Mouse (Mus musculus): ENCODE results near the gene Rpl13. TPM values are rescaled to one million over a fixed set of nuclear protein-coding genes. Genes with fewer than 3 reads are reported as not detected.
A peak's percentile ranks its signal among the peaks of the same experiment; 100 is the strongest.

Gene Rpl13
- polyA plus RNA-seq, 1 experiment from 2014 or later, result 1,014 TPM

GRCm38 (mm10) chr8:123135806-123136205 lies 33.7 kb downstream of the Rpl13 start:
- no peaks in the 10 kb centered on the region for H3K4me1 ChIP-seq (replicated peaks; ENCODE audit: control insufficient read depth, insufficient read depth, low read length)
- H3K4me3 ChIP-seq (ENCODE audit: low read depth, low read length), result no peak overlapping the region
- 42% methylated on average over 9 of the region's 9 CpGs for WGBS
- no peak for ATAC-seq
- H3K36me3 ChIP-seq (ENCODE audit: control insufficient read depth, insufficient read depth), result no peaks in the 10 kb centered on the region
- H3K27ac ChIP-seq (ENCODE audit: low read depth, low read length), result no peak overlapping the region
- H3K9ac ChIP-seq (ENCODE audit: low read depth, low read length), result no peak overlapping the region
- H3K27me3 ChIP-seq (replicated peaks; ENCODE audit: control insufficient read depth, insufficient read depth, low read length), result no peaks in the 10 kb centered on the region
- no peaks in the 10 kb centered on the region for H3K9me3 ChIP-seq (ENCODE audit: control insufficient read depth)
- no peak overlapping the region for H3K4me2 ChIP-seq (replicated peaks; ENCODE audit: low read depth)
- no peak for TF ChIP-seq CTCF (IDR thresholded peaks at IDR 0.05; ENCODE audit: low read depth)

- ATAC-seq, result no peak
- no peak overlapping the region for H3K4me3 ChIP-seq (ENCODE audit: low read depth, low read length)
- H3K9me3 ChIP-seq (ENCODE audit: control insufficient read depth), result no peaks in the 10 kb centered on the region
- H3K36me3 ChIP-seq (ENCODE audit: control insufficient read depth, insufficient read depth), result no peaks in the 10 kb centered on the region
- H3K27me3 ChIP-seq (replicated peaks; ENCODE audit: control insufficient read depth, insufficient read depth, low read length), result no peaks in the 10 kb centered on the region
- no peak overlapping the region; the same call in 1 of the 2 replicates for H3K27ac ChIP-seq (ENCODE audit: low read depth, low read length)
- H3K9ac ChIP-seq (ENCODE audit: low read depth, low read length), result no peak overlapping the region
- no peak overlapping the region for H3K4me2 ChIP-seq (replicated peaks; ENCODE audit: low read depth)
- TF ChIP-seq CTCF (IDR thresholded peaks at IDR 0.05; ENCODE audit: low read depth), result no peak
- 74% methylated on average over 9 of the region's 9 CpGs for WGBS
- H3K4me1 ChIP-seq (replicated peaks; ENCODE audit: control insufficient read depth, insufficient read depth, low read length), result no peaks in the 10 kb centered on the region
Measured at GRCm38 (mm10) chr8:123136287-123136686, 34.1 kb downstream of the Rpl13 start.

- WGBS, result 30% methylated on average over 2 of the region's 2 CpGs
- no peak overlapping the region for H3K27ac ChIP-seq (ENCODE audit: low read depth, low read length)
Measured at GRCm38 (mm10) chr8:123137645-123138077, 35.5 kb downstream of the Rpl13 start.

GRCm38 (mm10) chr8:123138741-123139140 lies 36.6 kb downstream of the Rpl13 start:
- H3K27me3 ChIP-seq (replicated peaks; ENCODE audit: control insufficient read depth, insufficient read depth, low read length), result no peaks in the 10 kb centered on the region
- H3K4me2 ChIP-seq (replicated peaks; ENCODE audit: low read depth), result no peak overlapping the region
- no peaks in the 10 kb centered on the region for H3K9me3 ChIP-seq (ENCODE audit: control insufficient read depth)
- no peaks in the 10 kb centered on the region for H3K4me1 ChIP-seq (replicated peaks; ENCODE audit: control insufficient read depth, insufficient read depth, low read length)
- no peak for TF ChIP-seq CTCF (IDR thresholded peaks at IDR 0.05; ENCODE audit: low read depth)
- 66% methylated on average over 4 of the region's 4 CpGs for WGBS
- no peak for ATAC-seq
- H3K27ac ChIP-seq (ENCODE audit: low read depth, low read length), result no peak overlapping the region
- no peak overlapping the region for H3K9ac ChIP-seq (ENCODE audit: low read depth, low read length)
- H3K4me3 ChIP-seq (ENCODE audit: low read depth, low read length), result no peak overlapping the region
- H3K36me3 ChIP-seq (ENCODE audit: control insufficient read depth, insufficient read depth), result no peaks in the 10 kb centered on the region

More at GRCm38 (mm10) chr8:123137645-123138077, 35.5 kb downstream of the Rpl13 start:
- Histone ChIP-seq H3K4me3 (ENCODE audit: low read depth, low read length) (no peak overlapping the region), H3K4me1 (replicated peaks; ENCODE audit: control insufficient read depth, insufficient read depth, low read length) (no peaks in the 10 kb centered on the region), H3K9ac (ENCODE audit: low read depth, low read length) (no peak overlapping the region), H3K9me3 (ENCODE audit: control insufficient read depth) (no peaks in the 10 kb centered on the region), H3K4me2 (replicated peaks; ENCODE audit: low read depth) (no peak overlapping the region), H3K36me3 (ENCODE audit: control insufficient read depth, insufficient read depth) (no peaks in the 10 kb centered on the region), H3K27me3 (replicated peaks; ENCODE audit: control insufficient read depth, insufficient read depth, low read length) (no peaks in the 10 kb centered on the region)
- TF ChIP-seq CTCF (IDR thresholded peaks at IDR 0.05; ENCODE audit: low read depth), result no peak
- ATAC-seq, result 0 out of 2 replicates have a peak, but pooled peaks have one; percentile 41

- Histone ChIP-seq H3K27me3 (replicated peaks; ENCODE audit: control insufficient read depth, insufficient read depth, low read length) (no peaks in the 10 kb centered on the region), H3K4me1 (replicated peaks; ENCODE audit: control insufficient read depth, insufficient read depth, low read length) (no peaks in the 10 kb centered on the region), H3K9ac (ENCODE audit: low read depth, low read length) (no peak overlapping the region), H3K27ac (ENCODE audit: low read depth, low read length) (peak overlapping the region; percentile 46), H3K4me2 (replicated peaks; ENCODE audit: low read depth) (no peak overlapping the region), H3K4me3 (ENCODE audit: low read depth, low read length) (no peak overlapping the region), H3K36me3 (ENCODE audit: control insufficient read depth, insufficient read depth) (no peaks in the 10 kb centered on the region), H3K9me3 (ENCODE audit: control insufficient read depth) (no peaks in the 10 kb centered on the region)
- no peak for ATAC-seq
- WGBS, result 64% methylated on average over 14 of the region's 14 CpGs
- no peak for TF ChIP-seq CTCF (IDR thresholded peaks at IDR 0.05; ENCODE audit: low read depth)
Measured at GRCm38 (mm10) chr8:123141741-123142462, 39.8 kb downstream of the Rpl13 start.

- Histone ChIP-seq H3K27ac (ENCODE audit: low read depth, low read length) (no peak overlapping the region), H3K36me3 (ENCODE audit: control insufficient read depth, insufficient read depth) (no peaks in the 10 kb centered on the region), H3K27me3 (replicated peaks; ENCODE audit: control insufficient read depth, insufficient read depth, low read length) (no peaks in the 10 kb centered on the region), H3K9me3 (ENCODE audit: control insufficient read depth) (no peaks in the 10 kb centered on the region), H3K4me3 (ENCODE audit: low read depth, low read length) (no peak overlapping the region), H3K9ac (ENCODE audit: low read depth, low read length) (no peak overlapping the region), H3K4me2 (replicated peaks; ENCODE audit: low read depth) (no peak overlapping the region), H3K4me1 (replicated peaks; ENCODE audit: control insufficient read depth, insufficient read depth, low read length) (no peaks in the 10 kb centered on the region)
- TF ChIP-seq CTCF (IDR thresholded peaks at IDR 0.05; ENCODE audit: low read depth), result peak; percentile 75
- 53% methylated on average over 6 of the region's 6 CpGs for WGBS
- ATAC-seq, result peak; percentile 26; the same call in 1 of the 2 replicates
Measured at GRCm38 (mm10) chr8:123145279-123145678, 43.1 kb downstream of the Rpl13 start.

Measured in intestine, postnatal 0 days (tissue).